Mouse (Mus musculus) neural tube, embryonic 13.5 days (tissue): ENCODE results near the gene Phip. TPM values are rescaled to one million over a fixed set of nuclear protein-coding genes. Genes with fewer than 3 reads are reported as not detected.

Experiments
- ATAC-seq: fragments of 200-750 bp; cut with Nextera tagmentation; 2 replicates; pipeline ENCODE4 v1.8.0; 2017; ENCODE audit warnings: low read depth, mild to moderate bottlenecking, moderate TSS enrichment, moderate library complexity
- H3K27ac ChIP-seq: fragments of 300-500 bp; sonication (generic); replicated peaks from 2 replicates; pipeline ENCODE4 v1.5.1; 2015; ENCODE audit warnings: moderate library complexity, mild to moderate bottlenecking, inconsistent platforms
- H3K27me3 ChIP-seq: fragments of 300-500 bp; sonication (generic); 2 replicates; pipeline ENCODE4 v1.6.1; 2015; ENCODE audit warnings: mild to moderate bottlenecking, inconsistent platforms
- H3K36me3 ChIP-seq: fragments of 300-500 bp; sonication (generic); 2 replicates; pipeline ENCODE4 v1.6.1; 2015; ENCODE audit warnings: mild to moderate bottlenecking, inconsistent platforms
- H3K4me1 ChIP-seq: fragments of 300-500 bp; sonication (generic); replicated peaks from 2 replicates; pipeline ENCODE4 v1.6.1; 2015; ENCODE audit warnings: inconsistent platforms
- H3K4me2 ChIP-seq: fragments of 300-500 bp; sonication (generic); 2 replicates; pipeline ENCODE4 v1.6.1; 2015; ENCODE audit warnings: inconsistent platforms, mild to moderate bottlenecking, moderate library complexity
- H3K4me3 ChIP-seq: fragments of 300-500 bp; sonication (generic); 2 replicates; pipeline ENCODE4 v1.5.1; 2015; ENCODE audit warnings: mild to moderate bottlenecking, inconsistent platforms
- H3K9ac ChIP-seq: fragments of 300-500 bp; sonication (generic); 2 replicates; pipeline ENCODE4 v1.6.1; 2015; ENCODE audit warnings: moderate library complexity, mild to moderate bottlenecking, inconsistent platforms
- H3K9me3 ChIP-seq: fragments of 300-500 bp; sonication (generic); 2 replicates; pipeline ENCODE4 v1.6.1; 2016; ENCODE audit warnings: inconsistent platforms
- WGBS: fragments of 180-500 bp; shearing (Covaris S2); methylation state at CpG from one replicate; pipeline ENCODE4 v1.1.7; 2015; 5-methylcytosine and 5-hydroxymethylcytosine counted together
- polyA plus RNA-seq: library from polyadenylated mRNA; unstranded; fragments of >200 nt; fragmentation: Nextera tagmentation; extraction: Ambion mirVana; gene quantifications from 2 replicates; pipeline ENCODE4 v1.2.1, GENCODE M21; 2015

Phip gene
- polyA plus RNA-seq, 1 experiment from 2014 or later = 96.7 TPM

DNA sequence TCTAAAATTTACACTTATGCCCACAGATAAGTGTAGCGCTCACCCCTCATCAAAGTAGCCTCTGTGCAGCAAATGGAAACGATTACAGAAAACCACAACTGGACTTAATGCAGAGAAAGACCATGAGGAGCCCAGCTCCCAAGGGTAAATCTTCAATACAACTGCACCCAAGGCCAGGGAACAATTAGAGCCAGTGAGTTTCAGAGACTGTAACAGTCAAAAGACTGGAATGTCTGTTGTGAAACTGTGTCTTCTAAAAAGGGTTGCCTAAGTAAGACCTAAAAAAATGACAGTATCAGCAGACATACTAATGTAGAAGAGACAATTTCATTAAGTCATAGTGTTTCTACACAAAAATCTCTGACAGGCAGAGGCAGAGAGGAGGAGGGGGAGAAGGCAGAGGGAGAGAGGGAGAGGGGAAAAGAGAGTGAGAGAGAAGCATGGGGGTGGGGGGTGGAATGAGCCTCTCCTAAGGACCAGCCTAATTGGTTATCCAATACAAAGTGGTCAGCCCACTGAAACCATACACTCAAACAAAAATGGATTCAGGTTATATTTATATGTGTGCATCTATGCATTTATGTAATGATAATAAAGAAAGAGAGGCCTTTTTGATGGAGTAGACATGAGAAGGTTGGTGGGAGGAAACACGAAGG lies 113.4 kb downstream of the Phip start:
- Histone ChIP-seq H3K4me1 (0 out of 2 replicates have a peak, but pooled peaks cover 9% of the 10 kb centered on the region), H3K4me3 (no peak overlapping the region), H3K27ac (no peak overlapping the region), H3K36me3 (peaks cover 7% of the 10 kb centered on the region; the same call in 1 of the 2 replicates), H3K27me3 (no peaks in the 10 kb centered on the region), H3K4me2 (no peak overlapping the region), H3K9me3 (no peaks in the 10 kb centered on the region), H3K9ac (no peak overlapping the region)
- WGBS = 90% methylated on average over 3 of the region's 3 CpGs
- no peak; the same call in 1 of the 2 replicates for ATAC-seq

DNA sequence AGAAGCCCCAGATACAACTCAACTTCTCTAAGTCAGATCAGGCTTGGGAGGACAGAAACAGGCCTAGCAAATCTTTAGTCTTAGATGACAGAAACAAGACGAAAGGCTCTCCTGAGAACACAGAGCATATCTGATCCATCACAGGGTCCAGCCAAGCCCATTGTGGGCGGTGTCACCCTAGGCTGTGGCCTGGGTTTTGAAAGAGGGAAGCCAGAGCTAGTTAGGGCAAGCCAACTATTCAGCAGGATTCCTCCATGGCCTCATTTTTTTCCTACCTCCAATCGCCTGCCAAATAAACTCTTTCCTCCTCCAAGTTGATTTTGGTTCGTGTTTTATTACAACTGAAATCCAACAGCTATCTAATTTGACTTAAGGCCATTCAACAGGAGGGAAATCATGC lies 114.0 kb downstream of the Phip start:
- Histone ChIP-seq H3K27me3 (no peaks in the 10 kb centered on the region), H3K9me3 (no peaks in the 10 kb centered on the region), H3K36me3 (peaks cover 7% of the 10 kb centered on the region; the same call in 1 of the 2 replicates), H3K9ac (no peak overlapping the region), H3K27ac (no peak overlapping the region), H3K4me2 (no peak overlapping the region), H3K4me3 (no peak overlapping the region), H3K4me1 (0 out of 2 replicates have a peak, but pooled peaks cover 9% of the 10 kb centered on the region)
- no peak for ATAC-seq
- WGBS = 94% methylated on average over 4 of the region's 4 CpGs

DNA sequence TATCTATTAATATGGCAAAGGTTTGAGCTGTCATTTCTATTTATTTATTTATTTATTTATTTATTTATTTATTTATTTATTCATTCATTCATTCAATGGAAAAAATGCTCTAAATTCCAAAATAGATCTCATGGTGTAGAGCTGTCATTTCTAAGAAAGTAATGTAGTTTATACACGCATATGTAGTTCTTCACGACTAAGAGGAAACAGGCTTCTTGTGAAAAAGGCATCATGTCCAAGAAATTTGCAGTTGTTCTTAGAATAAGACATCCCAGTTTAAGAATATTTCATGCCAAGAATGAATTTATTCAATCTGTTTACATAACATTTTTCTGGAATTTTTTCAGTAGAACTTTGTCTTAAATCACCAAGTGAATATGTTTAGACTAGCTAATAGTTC lies 114.5 kb downstream of the Phip start:
- Histone ChIP-seq H3K27ac (no peak overlapping the region), H3K4me1 (0 out of 2 replicates have a peak, but pooled peaks cover 9% of the 10 kb centered on the region), H3K4me3 (no peak overlapping the region), H3K9me3 (no peaks in the 10 kb centered on the region), H3K36me3 (peaks cover 7% of the 10 kb centered on the region; the same call in 1 of the 2 replicates), H3K9ac (no peak overlapping the region), H3K4me2 (no peak overlapping the region), H3K27me3 (no peaks in the 10 kb centered on the region)
- 96% methylated on average over 2 of the region's 2 CpGs for WGBS
- no peak for ATAC-seq

DNA sequence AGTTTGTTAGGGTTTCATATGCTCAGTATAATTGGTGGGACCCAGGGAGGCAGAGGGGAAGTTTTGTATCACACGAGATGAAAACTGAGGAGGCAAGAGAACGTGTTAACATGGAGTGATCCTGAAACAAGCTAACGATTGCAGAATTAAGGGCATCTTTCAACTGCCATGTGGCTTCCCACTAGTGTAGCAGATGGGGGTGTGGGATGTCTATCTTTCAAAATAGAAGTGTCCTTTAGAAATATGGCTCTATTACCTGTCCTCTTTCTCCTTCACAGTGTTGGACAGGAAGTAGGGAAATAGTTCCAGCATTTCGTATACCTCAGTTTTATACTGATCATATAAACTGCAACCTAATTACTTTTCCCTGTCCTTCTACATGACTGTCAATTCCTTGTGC lies 119.1 kb downstream of the Phip start:
- H3K27ac ChIP-seq = no peak overlapping the region
- H3K36me3 ChIP-seq = no peaks in the 10 kb centered on the region
- ATAC-seq = no peak
- no peak overlapping the region for H3K4me2 ChIP-seq
- H3K4me1 ChIP-seq = peaks cover 11% of the 10 kb centered on the region
- H3K9me3 ChIP-seq = no peaks in the 10 kb centered on the region
- H3K4me3 ChIP-seq = no peak overlapping the region
- H3K9ac ChIP-seq = no peak overlapping the region
- no peaks in the 10 kb centered on the region for H3K27me3 ChIP-seq
- WGBS = 89% methylated on average over 4 of the region's 4 CpGs

DNA sequence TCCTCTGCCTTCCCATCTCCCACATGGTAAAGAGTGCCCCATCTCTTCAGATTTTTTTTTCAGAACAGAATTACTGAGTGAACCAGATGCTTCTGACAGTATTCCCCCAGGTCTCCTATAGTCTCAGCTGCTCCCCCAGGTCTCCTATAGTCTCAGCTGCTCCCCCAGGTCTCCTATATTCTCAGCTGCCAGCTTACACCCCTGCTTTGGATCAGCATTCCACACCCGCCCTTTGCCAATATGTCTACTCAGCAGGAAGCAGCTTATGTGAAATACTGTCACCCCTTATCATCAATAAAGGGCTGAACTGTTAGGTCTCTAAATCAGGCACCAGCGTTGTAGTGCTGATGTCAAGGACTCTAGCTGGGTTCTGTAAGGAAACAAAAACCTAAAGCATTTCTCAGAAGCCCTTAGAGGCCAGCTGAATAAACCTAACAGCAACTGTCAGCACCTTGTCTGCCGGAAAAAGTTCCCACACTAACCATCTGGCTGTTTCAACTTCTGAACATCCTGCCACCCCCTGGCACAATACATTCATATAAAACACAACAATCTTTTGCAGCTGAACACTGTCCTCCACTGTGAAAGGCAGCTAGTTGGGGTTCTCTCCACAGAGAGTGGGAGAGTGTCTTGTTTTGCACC lies 120.2 kb downstream of the Phip start:
- WGBS = 27% methylated on average over 3 of the region's 3 CpGs
- H3K4me2 ChIP-seq = no peak overlapping the region
- no peaks in the 10 kb centered on the region for H3K36me3 ChIP-seq
- peaks cover 11% of the 10 kb centered on the region for H3K4me1 ChIP-seq
- H3K4me3 ChIP-seq = no peak overlapping the region
- peak; percentile 48; the same call in 1 of the 2 replicates for ATAC-seq
- H3K9ac ChIP-seq = 0 out of 2 replicates have a peak overlapping the region, but pooled peaks have one; percentile 26
- H3K27ac ChIP-seq = no peak overlapping the region
- no peaks in the 10 kb centered on the region for H3K9me3 ChIP-seq
- H3K27me3 ChIP-seq = no peaks in the 10 kb centered on the region

DNA sequence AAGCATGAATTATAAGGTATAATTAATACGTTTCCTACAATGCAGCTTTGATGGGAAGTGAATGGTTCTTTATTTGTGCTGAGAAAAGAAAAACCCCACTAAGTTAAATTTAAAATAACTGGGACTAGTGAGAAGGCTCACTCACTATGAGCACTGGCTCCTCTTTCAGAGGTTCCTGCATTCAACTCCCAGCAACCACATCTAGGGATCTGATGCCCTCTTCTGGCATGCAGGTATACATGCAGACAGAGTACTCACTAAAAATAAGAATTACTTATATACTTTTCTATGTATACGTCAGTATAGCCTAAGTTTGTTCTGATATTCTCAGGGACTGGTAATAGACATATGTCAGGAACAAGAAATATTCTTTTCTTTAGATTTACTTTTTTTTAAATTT lies 121.3 kb downstream of the Phip start:
- H3K27ac ChIP-seq = no peak overlapping the region
- WGBS = 58% methylated on average over 2 of the region's 2 CpGs
- no peak overlapping the region for H3K4me2 ChIP-seq
- no peaks in the 10 kb centered on the region for H3K9me3 ChIP-seq
- H3K4me3 ChIP-seq = no peak overlapping the region
- peaks cover 11% of the 10 kb centered on the region for H3K4me1 ChIP-seq
- H3K9ac ChIP-seq = no peak overlapping the region
- H3K36me3 ChIP-seq = no peaks in the 10 kb centered on the region
- ATAC-seq = no peak; the same call in 1 of the 2 replicates
- H3K27me3 ChIP-seq = no peaks in the 10 kb centered on the region

DNA sequence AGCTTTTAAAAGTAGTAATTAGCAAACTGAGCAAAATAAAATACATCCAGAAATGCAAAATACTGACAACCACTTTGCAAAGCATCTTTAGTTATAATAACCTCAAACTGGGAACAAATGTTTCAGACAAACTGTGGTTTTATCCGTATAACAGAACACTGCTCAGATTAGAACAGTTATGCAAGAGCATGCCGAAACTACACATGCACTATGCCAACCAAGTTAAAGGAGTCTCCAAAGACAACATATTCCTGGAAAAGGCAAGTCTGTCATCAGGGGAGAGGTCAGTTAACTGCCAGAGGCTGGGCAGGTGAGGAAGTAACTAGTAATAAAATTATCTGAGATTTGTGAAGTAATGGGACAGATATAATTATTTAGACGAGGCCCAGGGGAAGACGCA lies 132.6 kb downstream of the Phip start:
- Histone ChIP-seq H3K4me2 (no peak overlapping the region), H3K27ac (no peak overlapping the region), H3K27me3 (no peaks in the 10 kb centered on the region), H3K36me3 (peaks cover 52% of the 10 kb centered on the region), H3K9ac (no peak overlapping the region), H3K4me1 (no peaks in the 10 kb centered on the region), H3K4me3 (no peak overlapping the region), H3K9me3 (no peaks in the 10 kb centered on the region)
- 88% methylated on average over 4 of the region's 4 CpGs for WGBS
- ATAC-seq = no peak

DNA sequence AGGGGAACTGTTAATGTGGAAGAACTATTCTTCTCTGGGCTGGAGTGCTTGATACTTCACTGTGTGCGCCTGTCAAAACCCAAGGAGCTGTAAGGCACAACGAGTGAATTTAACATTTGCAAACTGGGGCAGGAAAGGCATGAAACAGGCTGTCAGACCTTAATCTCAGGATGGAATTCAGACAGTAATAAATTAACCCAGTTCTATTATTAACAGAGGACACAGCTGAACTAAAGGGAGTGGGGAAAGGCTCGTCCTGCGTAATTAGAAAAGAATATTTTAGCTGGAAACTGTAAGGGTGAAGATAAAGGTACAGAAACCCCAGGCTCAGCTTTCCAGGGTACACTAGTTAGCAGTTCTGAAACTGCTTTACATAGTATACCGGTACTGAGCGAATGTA lies 139.4 kb downstream of the Phip start:
- Histone ChIP-seq H3K27me3 (no peaks in the 10 kb centered on the region), H3K36me3 (peaks cover 19% of the 10 kb centered on the region), H3K27ac (no peak overlapping the region), H3K4me2 (no peak overlapping the region), H3K9me3 (no peaks in the 10 kb centered on the region), H3K4me3 (no peak overlapping the region), H3K4me1 (peaks cover 27% of the 10 kb centered on the region), H3K9ac (no peak overlapping the region)
- 58% methylated on average over 6 of the region's 6 CpGs for WGBS
- ATAC-seq = 0 out of 2 replicates have a peak, but pooled peaks have one; percentile 26

DNA sequence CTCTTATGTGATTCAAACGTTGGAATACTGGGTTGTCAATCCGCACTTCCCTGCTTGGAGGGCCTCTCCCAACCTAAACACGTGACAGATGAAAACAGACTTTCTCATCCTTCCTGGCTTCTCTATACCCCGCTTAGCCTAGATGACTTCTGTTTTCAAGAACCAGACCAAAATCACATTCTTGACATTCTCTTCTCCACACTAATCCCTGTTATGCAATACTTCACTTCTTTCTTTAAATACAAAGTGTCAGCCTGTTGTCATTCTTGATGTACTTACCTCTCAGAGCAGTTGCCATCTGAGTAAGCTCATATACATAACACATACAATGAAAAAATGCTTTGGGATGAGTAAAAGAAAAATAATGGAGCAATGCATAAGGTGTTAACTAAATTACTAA lies 143.4 kb downstream of the Phip start:
- ATAC-seq = no peak
- Histone ChIP-seq H3K36me3 (no peaks in the 10 kb centered on the region), H3K9ac (no peak overlapping the region), H3K4me3 (no peak overlapping the region), H3K4me2 (no peak overlapping the region), H3K4me1 (peaks cover 38% of the 10 kb centered on the region), H3K27me3 (no peaks in the 10 kb centered on the region), H3K27ac (no peak overlapping the region), H3K9me3 (no peaks in the 10 kb centered on the region)
- 72% methylated on average over 4 of the region's 4 CpGs for WGBS

DNA sequence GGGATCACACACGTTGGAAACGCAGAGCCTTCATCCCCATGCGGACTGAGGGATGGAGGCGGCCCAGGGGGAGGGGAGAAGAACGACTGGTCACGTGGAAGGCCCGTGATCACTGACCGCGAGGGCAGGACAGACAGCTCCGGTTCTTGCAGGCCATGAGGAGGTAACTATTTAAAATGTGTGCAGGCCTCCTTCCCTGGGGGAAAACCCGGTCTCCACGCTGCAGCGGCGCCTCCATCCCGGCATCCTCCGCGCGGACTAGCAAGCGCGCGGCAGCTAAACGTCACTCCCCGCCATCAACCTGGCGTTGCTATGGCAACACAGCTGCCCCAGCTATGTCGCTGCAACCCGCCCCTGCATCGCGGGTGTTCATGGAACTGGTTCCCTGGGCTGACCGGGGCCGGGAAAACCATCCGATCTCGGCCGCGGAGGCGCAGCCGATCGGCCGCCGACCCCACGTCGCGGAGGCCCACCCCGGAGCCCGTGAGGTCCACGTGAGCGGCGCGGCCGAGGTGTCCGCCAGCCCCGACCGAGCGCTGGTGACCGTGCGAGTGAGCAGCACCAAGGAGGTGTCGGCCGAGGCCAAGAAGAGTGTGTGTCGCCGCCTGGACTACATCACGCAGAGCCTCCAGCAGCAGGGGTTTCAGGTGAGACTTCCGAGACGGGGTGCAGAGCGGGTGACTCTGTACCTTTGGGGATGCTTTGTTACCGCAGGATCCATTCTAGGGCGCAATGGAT lies 145.5 kb downstream of the Phip start:
- Histone ChIP-seq H3K4me1 (peaks cover 26% of the 10 kb centered on the region), H3K4me2 (peak overlapping the region; percentile 62), H3K27ac (peak overlapping the region; percentile 95), H3K36me3 (no peaks in the 10 kb centered on the region), H3K4me3 (peak overlapping the region; percentile 81), H3K9ac (peak overlapping the region; percentile 88), H3K9me3 (no peaks in the 10 kb centered on the region), H3K27me3 (no peaks in the 10 kb centered on the region)
- WGBS = under 1% methylated on average over 63 of the region's 65 CpGs
- peak; percentile 95 for ATAC-seq

DNA sequence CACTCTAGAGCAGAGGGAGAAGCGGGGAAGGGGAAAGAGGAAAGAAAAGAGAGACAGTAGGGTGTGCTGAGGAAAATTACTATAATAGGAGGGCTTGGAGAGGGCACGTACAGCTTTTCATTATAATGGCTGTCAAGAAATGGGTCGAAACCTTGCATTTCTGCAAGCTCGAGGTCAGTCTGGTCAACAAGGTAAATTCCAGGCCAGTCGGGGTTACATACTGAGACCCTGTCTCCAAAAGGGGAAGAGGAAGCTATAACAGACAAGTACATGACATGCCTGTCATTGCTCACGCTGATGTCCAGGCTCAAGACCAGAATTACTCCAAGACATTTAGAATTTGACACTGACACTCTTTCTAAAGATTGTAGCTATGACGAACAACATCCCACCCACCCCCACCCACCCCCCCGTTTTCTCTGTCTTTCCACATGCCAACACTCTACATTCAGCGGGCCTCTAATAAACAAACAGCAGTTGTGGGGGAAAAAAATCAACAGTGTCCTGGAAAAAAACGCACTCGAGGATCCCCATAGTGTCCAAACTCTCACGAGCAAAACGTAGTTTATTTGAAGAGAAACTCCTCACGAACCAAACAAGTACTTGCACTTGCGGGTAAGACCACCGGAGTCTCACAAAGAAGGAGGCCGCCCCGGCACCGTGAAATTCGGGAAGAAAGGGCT lies 146.2 kb downstream of the Phip start, which contains the start of gene Irak1bp1:
Gene Irak1bp1, plus strand, starts transcription at position 534 of the 683 bp plus-strand sequence.
- Histone ChIP-seq H3K9me3 (no peaks in the 10 kb centered on the region), H3K36me3 (no peaks in the 10 kb centered on the region), H3K4me3 (peak within 1 kb of the TSS; percentile 81), H3K4me1 (peaks cover 21% of the 10 kb centered on the region), H3K27ac (peak within 1 kb of the TSS; percentile 95), H3K9ac (peak within 1 kb of the TSS; percentile 88), H3K27me3 (no peaks in the 10 kb centered on the region), H3K4me2 (peak within 1 kb of the TSS; percentile 62)
- WGBS = 13% methylated on average over 20 of the region's 20 CpGs
- peak; percentile 59 for ATAC-seq
